Mouse (Mus musculus) CH12F3 (cell line): ENCODE data around the gene Arl2bp.

ENCODE experiments used
- in situ Hi-C: fragments of 300-500 bp; cut with MboI; formaldehyde crosslinking; loops from 2 replicates; pipeline ENCODE4 v1.14.3; 2020; ENCODE audit warnings: low sequenced_read_pairs

Gene Arl2bp

DNA sequence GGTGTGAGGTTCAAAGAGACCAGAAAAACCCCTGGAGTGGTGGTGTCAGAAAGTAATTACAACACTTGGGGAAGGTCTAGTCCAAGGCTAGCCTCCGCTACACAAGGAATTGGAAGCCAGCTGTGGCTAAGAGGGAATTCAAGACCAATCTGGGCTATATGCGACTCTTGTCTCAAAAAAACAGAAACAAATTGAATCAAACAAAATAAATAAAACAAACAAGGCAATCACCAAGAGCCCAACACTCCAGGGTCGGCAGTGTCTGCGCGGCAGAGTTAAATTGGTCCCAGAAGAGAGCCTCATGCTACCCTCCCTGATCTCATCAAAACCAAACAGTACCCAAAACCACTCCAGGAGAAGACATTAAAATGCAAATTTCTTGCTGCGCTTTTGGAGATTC is 28.3 kb downstream of the Arl2bp start:
- in situ Hi-C loops: loop anchor here (10.0 kb wide), 1 partner anchor 170 kb away; no protein-coding TSS in a partner anchor

DNA sequence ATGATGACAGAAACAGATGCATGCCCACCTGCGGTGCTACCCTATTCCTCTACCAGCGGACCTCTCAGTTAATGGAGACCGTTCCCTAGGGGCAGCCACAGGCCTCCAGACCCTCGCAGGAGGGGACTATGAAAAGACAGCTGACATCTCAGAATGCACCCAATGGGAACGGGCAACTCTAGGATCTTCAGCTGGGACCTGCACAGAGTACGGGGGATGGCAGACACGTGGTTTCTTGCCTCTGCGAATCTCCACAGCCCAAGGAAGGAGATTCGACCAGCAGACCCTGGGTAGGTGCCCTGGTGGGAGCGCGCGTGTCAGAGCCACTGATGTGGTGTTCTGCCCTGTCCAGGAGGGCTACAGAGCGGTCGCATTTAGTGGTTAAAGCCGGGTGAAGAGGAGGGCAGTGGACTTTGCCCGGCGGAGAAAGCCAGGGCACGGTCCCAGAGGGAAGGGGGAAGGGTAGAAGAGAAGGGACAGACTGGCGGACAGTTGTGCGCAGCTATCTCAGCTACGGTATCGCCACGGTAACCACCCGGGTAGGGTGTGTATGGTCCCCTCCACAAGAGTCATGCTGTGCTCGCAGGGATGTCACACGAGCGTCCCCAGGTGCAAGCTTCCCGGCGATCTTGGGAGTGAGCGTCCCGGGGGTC is 29.1 kb downstream of the Arl2bp start:
- in situ Hi-C loops: loop anchor here (10.0 kb wide), 1 partner anchor 171 kb away; no protein-coding TSS in a partner anchor

GRCm38 (mm10) chr8:94695994-94696384 is 29.6 kb downstream of the Arl2bp start, which contains the start of gene Pllp:
TSS of gene Pllp (minus strand) at chr8:94696278.
- in situ Hi-C loops: loop anchor here (10.0 kb wide), 1 partner anchor 171 kb away; no protein-coding TSS in a partner anchor

DNA sequence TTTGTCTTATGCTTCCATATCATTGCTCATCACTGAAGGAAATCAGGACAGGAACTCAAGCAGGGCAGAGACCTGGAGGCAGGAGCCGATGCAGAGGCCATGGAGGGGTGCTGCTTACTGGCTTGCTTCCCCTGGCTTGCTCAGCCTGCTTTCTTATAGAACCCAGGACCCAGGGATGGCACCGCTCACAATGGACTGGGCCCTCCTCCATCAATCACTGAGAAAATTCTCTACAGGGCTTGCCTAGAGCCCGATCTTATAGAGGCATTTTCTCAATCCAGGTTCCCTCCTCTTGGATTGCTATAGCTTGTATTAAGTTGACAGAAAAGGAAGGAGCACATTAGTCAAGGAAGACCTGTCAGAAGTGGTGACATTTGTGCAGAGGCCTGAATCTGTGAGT is 30.2 kb downstream of the Arl2bp start:
- in situ Hi-C loops: loop anchor here (10.0 kb wide), 1 partner anchor 172 kb away; no protein-coding TSS in a partner anchor

- in situ Hi-C loops: loop anchor here (10.0 kb wide), 1 partner anchor 173 kb away; no protein-coding TSS in a partner anchor
These were observed 31.6 kb downstream of the Arl2bp start for GRCm38 (mm10) chr8:94697956-94698355.

GRCm38 (mm10) chr8:94699366-94699765 is 33.0 kb downstream of the Arl2bp start:
- in situ Hi-C loops: loop anchor here (10.0 kb wide), 1 partner anchor 175 kb away; no protein-coding TSS in a partner anchor

GRCm38 (mm10) chr8:94700421-94700935 is 34.1 kb downstream of the Arl2bp start:
- in situ Hi-C loops: loop anchor here (10.0 kb wide), 1 partner anchor 124 kb away; no protein-coding TSS in a partner anchor

GRCm38 (mm10) chr8:94702156-94702555 is 35.8 kb downstream of the Arl2bp start:
- in situ Hi-C loops: loop anchor here (10.0 kb wide), 1 partner anchor 123 kb away; no protein-coding TSS in a partner anchor

GRCm38 (mm10) chr8:94702844-94703813 is 36.7 kb downstream of the Arl2bp start:
- in situ Hi-C loops: loop anchor here (10.0 kb wide), 1 partner anchor 122 kb away; no protein-coding TSS in a partner anchor

DNA sequence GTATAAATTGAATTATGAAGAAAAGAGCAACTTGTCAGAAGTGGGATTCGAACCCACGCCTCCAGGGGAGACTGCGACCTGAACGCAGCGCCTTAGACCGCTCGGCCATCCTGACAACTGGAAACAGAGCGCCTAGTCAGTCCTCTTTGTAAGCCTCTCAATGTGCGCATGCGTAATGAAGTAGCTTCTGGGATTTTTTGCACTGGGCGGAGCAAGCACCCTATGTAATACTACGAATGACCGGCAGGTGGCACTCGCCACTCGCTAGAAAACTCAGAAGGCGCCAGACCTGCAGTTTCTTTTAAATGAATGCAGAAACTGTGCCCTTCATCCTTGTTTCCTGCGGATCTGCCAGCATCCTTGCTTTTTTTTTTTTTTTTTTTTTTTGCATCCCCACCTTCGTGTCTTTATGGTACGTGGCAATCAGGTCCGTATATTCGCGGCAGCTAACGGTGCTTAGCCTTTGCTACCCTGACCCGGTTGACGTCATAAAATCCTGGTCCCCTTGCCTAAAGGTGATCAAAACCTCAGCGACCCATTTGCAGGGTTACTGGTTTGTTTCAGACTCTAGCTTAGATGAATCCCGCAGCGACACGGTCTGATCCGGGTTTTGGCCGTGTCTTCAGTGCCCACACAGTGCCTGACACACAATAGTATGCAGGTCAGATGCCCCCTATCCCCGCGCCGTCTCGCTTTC is 37.7 kb downstream of the Arl2bp start:
- in situ Hi-C loops: loop anchor here (10.0 kb wide), 1 partner anchor 121 kb away; no protein-coding TSS in a partner anchor

- in situ Hi-C loops: loop anchor here (10.0 kb wide), 1 partner anchor 120 kb away; no protein-coding TSS in a partner anchor
These were observed 38.2 kb downstream of the Arl2bp start for GRCm38 (mm10) chr8:94704669-94704984.

DNA sequence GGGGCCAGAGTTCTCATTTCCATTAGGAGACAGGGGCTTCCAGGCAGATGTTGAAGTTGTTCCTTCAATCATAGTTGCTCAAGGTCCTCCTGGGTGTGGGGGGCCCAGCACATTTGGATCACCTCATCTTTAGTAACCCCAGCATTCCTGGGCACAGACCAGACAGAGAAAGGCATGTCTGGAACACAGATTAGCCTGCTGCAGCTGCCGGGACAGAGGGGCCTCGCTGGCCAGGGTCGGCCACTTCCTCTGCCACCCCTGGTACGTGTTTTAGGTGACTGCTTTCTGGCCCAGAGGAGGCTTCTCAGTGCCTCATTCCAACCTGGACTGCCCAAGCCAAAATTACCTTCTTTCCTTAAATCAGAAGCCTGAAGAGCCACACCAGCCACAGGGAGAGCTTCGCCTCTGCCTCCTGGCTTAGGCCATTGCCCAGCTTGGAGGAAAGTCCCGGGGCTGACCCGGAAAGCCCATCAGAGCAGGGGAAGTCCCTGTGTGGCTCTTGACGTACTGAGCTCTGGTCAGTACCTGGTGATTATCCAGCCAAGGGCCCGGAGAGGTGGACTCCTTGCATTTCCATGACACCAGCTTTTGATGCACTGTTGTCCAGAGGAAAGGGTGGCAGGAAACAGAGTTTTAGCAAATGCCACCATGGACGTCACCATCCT is 39.3 kb downstream of the Arl2bp start:
- in situ Hi-C loops: loop anchor here (10.0 kb wide), 1 partner anchor 119 kb away; no protein-coding TSS in a partner anchor

DNA sequence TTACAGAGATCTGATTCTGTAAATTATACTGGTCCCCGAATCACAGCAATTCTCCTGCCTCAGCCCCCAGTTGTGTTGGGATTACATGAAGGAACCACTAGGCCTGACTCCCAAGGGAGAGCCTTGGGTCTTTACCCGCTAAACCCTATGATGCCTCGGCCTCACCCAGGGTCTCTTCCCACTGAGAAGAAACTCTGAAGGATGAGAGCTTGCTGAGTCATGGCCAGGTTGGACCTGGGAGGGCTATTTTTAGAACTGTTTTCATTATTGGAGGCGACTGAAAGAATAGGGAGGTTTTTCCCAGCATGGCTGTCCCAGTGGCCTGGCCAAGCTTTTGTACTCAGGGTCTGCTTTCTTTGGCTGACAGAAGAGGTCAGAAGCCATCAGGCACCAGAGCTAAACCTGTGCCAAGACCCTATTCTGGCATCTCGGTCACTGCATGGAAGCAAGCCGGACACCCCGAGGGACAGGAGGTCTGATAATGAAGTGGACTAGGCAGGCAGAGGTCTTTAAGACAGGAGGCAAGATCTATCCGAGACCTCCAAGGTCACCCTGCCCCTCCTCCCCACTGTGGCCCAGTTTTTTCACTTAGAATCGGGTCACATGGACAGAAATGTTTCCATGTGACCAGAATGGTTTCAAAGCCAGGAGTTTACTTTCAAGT is 40.5 kb downstream of the Arl2bp start:
- in situ Hi-C loops: loop anchor here (10.0 kb wide), 1 partner anchor 118 kb away; no protein-coding TSS in a partner anchor

DNA sequence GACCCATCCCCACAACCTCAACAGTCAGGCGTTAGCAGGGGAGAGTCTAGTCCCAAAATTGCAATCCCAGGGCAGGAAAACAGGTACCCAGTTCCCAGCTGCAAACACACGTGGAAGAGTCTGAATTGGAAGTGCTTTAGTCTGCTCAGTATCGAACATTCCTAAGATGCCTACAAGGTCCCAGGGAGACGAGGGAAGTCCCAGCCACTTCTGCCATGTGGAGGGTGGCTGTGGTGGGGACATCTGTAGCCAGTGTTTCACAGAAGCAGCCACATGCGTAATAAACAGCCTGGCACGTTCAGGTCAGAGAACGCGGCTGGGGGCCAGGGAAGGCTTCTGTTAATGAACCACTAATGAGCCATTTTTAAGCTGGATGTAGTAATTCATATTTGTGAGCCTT is 43.9 kb downstream of the Arl2bp start:
- in situ Hi-C loops: no loop called here

- in situ Hi-C loops: no loop called here
These were observed 44.8 kb downstream of the Arl2bp start for GRCm38 (mm10) chr8:94711160-94711718.

DNA sequence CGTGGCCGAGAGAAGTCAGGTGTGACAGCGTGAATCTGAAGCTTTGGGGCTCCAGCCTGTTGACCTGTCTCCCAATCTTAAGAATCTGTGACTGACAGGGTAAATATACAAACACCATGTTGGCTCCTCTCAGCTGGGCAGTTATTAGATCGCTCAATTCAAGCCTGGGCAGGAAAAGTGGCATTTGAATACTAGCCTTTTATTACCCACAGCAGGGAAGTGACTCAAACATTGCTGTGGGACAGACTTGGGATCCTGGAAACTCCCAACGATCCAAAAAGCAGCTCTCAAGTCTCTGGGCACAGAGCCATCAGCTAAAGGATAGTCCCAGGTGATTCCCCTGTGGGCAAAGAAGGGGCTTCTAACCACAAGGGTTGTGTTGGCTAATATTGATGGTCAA is 48.2 kb downstream of the Arl2bp start:
- in situ Hi-C loops: no loop called here

DNA sequence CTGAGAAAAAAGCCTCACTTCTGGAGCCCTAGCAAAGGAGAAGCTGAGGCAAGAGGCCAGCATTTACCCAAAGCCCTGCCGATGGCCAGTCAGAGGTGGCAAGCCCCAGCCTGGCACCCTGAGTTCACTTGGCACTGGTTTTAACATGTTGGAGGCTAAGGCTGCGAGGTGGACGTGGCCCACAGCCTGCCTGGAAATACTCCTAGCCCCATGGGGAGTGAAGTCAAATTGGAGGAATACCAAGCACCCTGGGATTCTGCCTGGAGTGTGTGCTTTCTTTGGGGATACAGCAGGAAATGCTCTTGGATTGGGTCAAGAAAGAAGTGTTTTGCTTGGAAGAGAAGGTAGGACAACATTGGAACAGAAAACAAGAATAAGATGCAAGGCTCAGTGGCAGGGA is 49.5 kb downstream of the Arl2bp start:
- in situ Hi-C loops: no loop called here

DNA sequence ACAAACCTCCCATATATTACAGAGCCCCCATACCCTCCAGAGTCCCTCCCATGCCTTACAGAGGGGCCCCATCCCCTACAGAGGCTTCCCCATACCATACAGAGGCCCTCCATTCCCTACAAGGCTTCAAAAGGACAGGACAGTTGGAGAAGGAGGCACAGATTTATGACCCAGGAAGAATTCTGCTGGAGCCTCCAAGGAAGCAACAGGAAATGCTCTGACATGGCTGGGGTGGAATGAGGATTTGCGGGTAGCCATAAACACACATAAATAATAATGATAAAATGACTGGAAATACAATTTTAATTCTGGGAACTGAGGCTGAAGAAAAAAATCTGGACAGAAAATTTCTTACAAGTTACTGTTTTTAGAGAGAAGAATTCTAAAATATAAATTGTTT is 50.4 kb downstream of the Arl2bp start:
- in situ Hi-C loops: no loop called here
